Comparison of ENCODE assay signal across 9 mouse cellular contexts in genomic region chr15:88851076-88851475, GRCm38 (mm10). TPM values are rescaled to one million over a fixed set of nuclear protein-coding genes. Genes with fewer than 3 reads are reported as not detected.
DNase-seq lines count a peak whose midpoint lies in the region; ATAC-seq lines count a peak whose summit lies in the region.
"Had no signal": no experiment of that assay in that cellular context is flagged by ENCODE, and none has a peak within 500 bp of the region (broad histone marks: within the 10 kb centered on the region; RNA-seq: fewer than 3 reads in every experiment).

No protein-coding gene starts in this region.

- H3K36me3 ChIP-seq in heart, embryonic 10.5 days = no peaks in the 10 kb centered on the region
- no peaks in the 10 kb centered on the region for H3K36me3 ChIP-seq in lung, embryonic 16.5 days (ENCODE audit: control insufficient read depth, insufficient read depth, low read length)
- no peaks in the 10 kb centered on the region for H3K36me3 ChIP-seq in kidney, embryonic 15.5 days
- no peaks in the 10 kb centered on the region for H3K36me3 ChIP-seq in stomach, embryonic 16.5 days (ENCODE audit: control insufficient read depth, insufficient read depth, low read length)
- H3K36me3 ChIP-seq in forebrain, embryonic 14.5 days (ENCODE audit: control insufficient read depth, insufficient read depth, low read length) = no peaks in the 10 kb centered on the region
- H3K36me3 ChIP-seq: liver, embryonic 13.5 days had no signal

- peak; percentile 10 for ATAC-seq in lung, embryonic 16.5 days (ENCODE audit: low read depth)
- 0 out of 2 replicates have a peak, but pooled peaks have one; percentile 10 for ATAC-seq in kidney, embryonic 15.5 days (replicated peaks; ENCODE audit: low FRiP score)
- ATAC-seq in stomach, embryonic 16.5 days (ENCODE audit: insufficient read depth, low FRiP score) = no peak
- no peak for ATAC-seq in forebrain, embryonic 14.5 days

- H3K9me3 ChIP-seq in heart, embryonic 10.5 days = no peaks in the 10 kb centered on the region
- no peaks in the 10 kb centered on the region for H3K9me3 ChIP-seq in lung, embryonic 16.5 days (ENCODE audit: control insufficient read depth, low read length)
- H3K9me3 ChIP-seq in kidney, embryonic 15.5 days (replicated peaks) = no peaks in the 10 kb centered on the region
- H3K9me3 ChIP-seq in stomach, embryonic 16.5 days (replicated peaks; ENCODE audit: control insufficient read depth, low read length) = no peaks in the 10 kb centered on the region
- H3K9me3 ChIP-seq in forebrain, embryonic 14.5 days (replicated peaks; ENCODE audit: control insufficient read depth, low read length) = no peaks in the 10 kb centered on the region
- H3K9me3 ChIP-seq: liver, embryonic 13.5 days had no signal

- no peak overlapping the region for H3K4me3 ChIP-seq in heart, embryonic 10.5 days
- H3K4me3 ChIP-seq in lung, embryonic 16.5 days (ENCODE audit: low read length) = no peak overlapping the region
- H3K4me3 ChIP-seq in kidney, embryonic 15.5 days (replicated peaks) = no peak overlapping the region
- H3K4me3 ChIP-seq in stomach, embryonic 16.5 days (replicated peaks; ENCODE audit: low read length) = no peak overlapping the region
- no peak overlapping the region for H3K4me3 ChIP-seq in forebrain, embryonic 14.5 days (ENCODE audit: low read depth, low read length)
- H3K4me3 ChIP-seq: liver, embryonic 13.5 days had no signal

- H3K9ac ChIP-seq in lung, embryonic 16.5 days (ENCODE audit: low read length) = peak overlapping the region; percentile 54
- H3K9ac ChIP-seq in kidney, embryonic 15.5 days = no peak overlapping the region
- H3K9ac ChIP-seq in stomach, embryonic 16.5 days (ENCODE audit: low read length) = peak overlapping the region; percentile 62
- no peak overlapping the region for H3K9ac ChIP-seq in forebrain, embryonic 14.5 days (ENCODE audit: low read length)
- H3K9ac ChIP-seq: liver, embryonic 13.5 days had no signal

- peaks cover 58% of the 10 kb centered on the region for H3K4me1 ChIP-seq in heart, embryonic 10.5 days
- H3K4me1 ChIP-seq in lung, embryonic 16.5 days (replicated peaks; ENCODE audit: control insufficient read depth, insufficient read depth, low read length) = peaks cover 45% of the 10 kb centered on the region
- peaks cover 48% of the 10 kb centered on the region for H3K4me1 ChIP-seq in kidney, embryonic 15.5 days
- H3K4me1 ChIP-seq in stomach, embryonic 16.5 days (ENCODE audit: control insufficient read depth, insufficient read depth, low read length) = peaks cover 50% of the 10 kb centered on the region
- no peaks in the 10 kb centered on the region for H3K4me1 ChIP-seq in forebrain, embryonic 14.5 days (ENCODE audit: control insufficient read depth, insufficient read depth, low read length)

- peak overlapping the region; percentile 8; the same call in 1 of the 2 replicates for H3K4me2 ChIP-seq in lung, embryonic 16.5 days (ENCODE audit: low read depth, low read length)
- 0 out of 2 replicates have a peak overlapping the region, but pooled peaks have one; percentile 9 for H3K4me2 ChIP-seq in kidney, embryonic 15.5 days
- no peak overlapping the region for H3K4me2 ChIP-seq in stomach, embryonic 16.5 days (ENCODE audit: low read depth, low read length)
- H3K4me2 ChIP-seq in forebrain, embryonic 14.5 days (ENCODE audit: low read length) = no peak overlapping the region
- H3K4me2 ChIP-seq: liver, embryonic 13.5 days had no signal

- H3K27me3 ChIP-seq in heart, embryonic 10.5 days (ENCODE audit: insufficient read depth, poor library complexity, severe bottlenecking) = no peaks in the 10 kb centered on the region
- no peaks in the 10 kb centered on the region for H3K27me3 ChIP-seq in lung, embryonic 16.5 days (ENCODE audit: control insufficient read depth, insufficient read depth, low read depth, low read length)
- H3K27me3 ChIP-seq in kidney, embryonic 15.5 days = no peaks in the 10 kb centered on the region
- H3K27me3 ChIP-seq in stomach, embryonic 16.5 days (ENCODE audit: control insufficient read depth, insufficient read depth, low read length) = no peaks in the 10 kb centered on the region
- no peaks in the 10 kb centered on the region for H3K27me3 ChIP-seq in forebrain, embryonic 14.5 days (replicated peaks; ENCODE audit: control insufficient read depth, insufficient read depth, low read length)
- H3K27me3 ChIP-seq: liver, embryonic 13.5 days had no signal

- H3K27ac ChIP-seq in heart, embryonic 10.5 days = peak overlapping the region; percentile 56
- peak overlapping the region; percentile 99 for H3K27ac ChIP-seq in lung, embryonic 16.5 days (ENCODE audit: low read length)
- H3K27ac ChIP-seq in kidney, embryonic 15.5 days = peak overlapping the region; percentile 85
- H3K27ac ChIP-seq in stomach, embryonic 16.5 days (ENCODE audit: low read length) = peak overlapping the region; percentile 96
- H3K27ac ChIP-seq in forebrain, embryonic 14.5 days (ENCODE audit: low read depth, low read length) = no peak overlapping the region
- H3K27ac ChIP-seq: liver, embryonic 13.5 days had no signal

- 64% methylated on average over 3 of the region's 3 CpGs for WGBS in heart, embryonic 10.5 days
- WGBS in lung, embryonic 16.5 days = 29% methylated on average over 3 of the region's 3 CpGs
- WGBS in kidney, embryonic 15.5 days = 34% methylated on average over 3 of the region's 3 CpGs
- WGBS in stomach, embryonic 16.5 days = 38% methylated on average over 3 of the region's 3 CpGs
- 69% methylated on average over 3 of the region's 3 CpGs for WGBS in forebrain, embryonic 14.5 days

- DNase-seq in heart, embryonic 10.5 days (ENCODE audit: low spot score) = no peak
- DNase-seq in heart, adult 9 months (ENCODE audit: low spot score in 2 of 2) = no peak
- DNase-seq in lung, postnatal 14 days = no peak
- no peak for DNase-seq in adrenal gland, adult 18-20 months (ENCODE audit: low spot score in 2 of 2)
- DNase-seq in forebrain, embryonic 14.5 days (ENCODE audit: low spot score) = no peak
- DNase-seq: liver, embryonic 13.5 days had no signal

RNA-seq across cellular contexts. Expression of gene Pim3, which starts 10.9 kb away (rescaled TPM):
- polyA plus RNA-seq in heart, embryonic 10.5 days (2016; fragmentation: Nextera tagmentation; extraction: Ambion mirVana) = 68.1 and 73.7 TPM in 2 replicates
- 64.1 and 68.0 TPM in 2 replicates for polyA plus RNA-seq in lung, embryonic 16.5 days (2015; fragmentation: Nextera tagmentation; extraction: Ambion mirVana)
- 50.4 and 54.6 TPM in 2 replicates for polyA plus RNA-seq in kidney, embryonic 15.5 days (2015; fragmentation: Nextera tagmentation; extraction: Ambion mirVana)
- 58.3 and 59.0 TPM in 2 replicates for polyA plus RNA-seq in stomach, embryonic 16.5 days (2015; fragmentation: Nextera tagmentation; extraction: Ambion mirVana)
- total RNA-seq in adrenal gland, adult 18-20 months (2021) = 10 to 100 TPM; 74.3 to 84.7 TPM
- 49.1 and 52.9 TPM in 2 replicates for polyA plus RNA-seq in forebrain, embryonic 14.5 days (2014; fragmentation: Nextera tagmentation; extraction: Ambion mirVana)

RNA-seq across cellular contexts. Expression of gene Creld2, which starts 31.6 kb away (rescaled TPM):
- 98.6 and 126 TPM in 2 replicates for polyA plus RNA-seq in heart, embryonic 10.5 days (2016; fragmentation: Nextera tagmentation; extraction: Ambion mirVana)
- polyA plus RNA-seq in lung, embryonic 16.5 days (2015; fragmentation: Nextera tagmentation; extraction: Ambion mirVana) = 99.5 and 110 TPM in 2 replicates
- 101 and 104 TPM in 2 replicates for polyA plus RNA-seq in kidney, embryonic 15.5 days (2015; fragmentation: Nextera tagmentation; extraction: Ambion mirVana)
- 105 and 128 TPM in 2 replicates for polyA plus RNA-seq in stomach, embryonic 16.5 days (2015; fragmentation: Nextera tagmentation; extraction: Ambion mirVana)
- 10 to 100 TPM; 45.3 to 51.7 TPM for total RNA-seq in adrenal gland, adult 18-20 months (2021)
- polyA plus RNA-seq in forebrain, embryonic 14.5 days (2014; fragmentation: Nextera tagmentation; extraction: Ambion mirVana) = 65.5 and 65.8 TPM in 2 replicates

RNA-seq across cellular contexts. Expression of gene Alg12, which starts 32.0 kb away (rescaled TPM):
- 14.6 and 15.2 TPM in 2 replicates for polyA plus RNA-seq in heart, embryonic 10.5 days (2016; fragmentation: Nextera tagmentation; extraction: Ambion mirVana)
- polyA plus RNA-seq in lung, embryonic 16.5 days (2015; fragmentation: Nextera tagmentation; extraction: Ambion mirVana) = 13.5 and 14.4 TPM in 2 replicates
- polyA plus RNA-seq in kidney, embryonic 15.5 days (2015; fragmentation: Nextera tagmentation; extraction: Ambion mirVana) = 12.2 and 14.3 TPM in 2 replicates
- polyA plus RNA-seq in stomach, embryonic 16.5 days (2015; fragmentation: Nextera tagmentation; extraction: Ambion mirVana) = 13.1 and 14.0 TPM in 2 replicates
- 10 to 100 TPM; 14.4 to 15.2 TPM for total RNA-seq in adrenal gland, adult 18-20 months (2021)
- 8.4 and 8.8 TPM in 2 replicates for polyA plus RNA-seq in forebrain, embryonic 14.5 days (2014; fragmentation: Nextera tagmentation; extraction: Ambion mirVana)

Comparison
In these comparisons a context has a peak if more than half of its experiments do, and no peak if none do; other contexts are left out.
1. ATAC-seq: peak in lung, embryonic 16.5 days (single experiment) and kidney, embryonic 15.5 days (single experiment); none in stomach, embryonic 16.5 days (single experiment) and forebrain, embryonic 14.5 days (single experiment).
2. H3K4me2 ChIP-seq: peak in lung, embryonic 16.5 days (single experiment) and kidney, embryonic 15.5 days (single experiment); none in stomach, embryonic 16.5 days (single experiment) and forebrain, embryonic 14.5 days (single experiment).
3. H3K9ac ChIP-seq: peak in lung, embryonic 16.5 days (single experiment) and stomach, embryonic 16.5 days (single experiment); none in kidney, embryonic 15.5 days (single experiment) and forebrain, embryonic 14.5 days (single experiment).